Mouse (Mus musculus) liver, embryonic 14.5 days (tissue): ENCODE results near the gene Gm37240. TPM values are rescaled to one million over a fixed set of nuclear protein-coding genes. Genes with fewer than 3 reads are reported as not detected.

Experiments
- ATAC-seq: fragments of 200-750 bp; cut with Nextera tagmentation; 2 replicates; pipeline ENCODE4 v1.8.0; 2017; ENCODE audit warnings: moderate number of reproducible peaks, mild to moderate bottlenecking, moderate library complexity; ENCODE audit not compliant: insufficient read depth
- DNase-seq, 3 experiments: peaks; one replicate each; pipeline ENCODE4 v3.0.0-alpha.2; 2012 to 2013; ENCODE audit warnings: low read depth in 3 of 3, low spot score in 3 of 3
- H3K27ac ChIP-seq: fragments of 300-500 bp; sonication (generic); 2 replicates; pipeline ENCODE4 v1.5.1; 2014; ENCODE audit warnings: moderate library complexity, mild to moderate bottlenecking, control low read depth, inconsistent platforms
- H3K27me3 ChIP-seq: fragments of 300-500 bp; sonication (generic); 2 replicates; pipeline ENCODE4 v1.6.1; 2014; ENCODE audit warnings: mild to moderate bottlenecking, low read length, moderate library complexity; ENCODE audit not compliant: control insufficient read depth, insufficient read depth
- H3K36me3 ChIP-seq: fragments of 300-500 bp; sonication (generic); replicated peaks from 2 replicates; pipeline ENCODE4 v1.6.1; 2014; ENCODE audit warnings: low read depth; ENCODE audit not compliant: control insufficient read depth, insufficient read depth
- H3K4me1 ChIP-seq, 2 experiments: fragments of 200-500 bp in 1 of 2; fragments of 300-500 bp in 1 of 2; sonication (generic) in 1 of 2; replicated peaks; 2 replicates each; pipeline ENCODE4 v1.6.1; 2012 to 2014; ENCODE audit warnings: antibody characterized with exemption in 1 of 2, inconsistent platforms in 1 of 2, low read length in 1 of 2; ENCODE audit not compliant: control insufficient read depth in 2 of 2, insufficient read depth in 2 of 2
- H3K4me2 ChIP-seq: fragments of 300-500 bp; sonication (generic); 2 replicates; pipeline ENCODE4 v1.6.1; 2014; ENCODE audit warnings: low read depth, mild to moderate bottlenecking, control low read depth, moderate library complexity
- H3K4me3 ChIP-seq, 2 experiments: fragments of 200-500 bp in 1 of 2; fragments of 300-500 bp in 1 of 2; sonication (generic) in 1 of 2; 2 replicates each; pipeline ENCODE4 v1.5.1; 2012 to 2014; ENCODE audit warnings: low read depth in 2 of 2, low read length in 2 of 2, mild to moderate bottlenecking in 2 of 2, control low read depth in 1 of 2, inconsistent platforms in 1 of 2, moderate library complexity in 1 of 2; ENCODE audit not compliant: insufficient read depth in 1 of 2
- H3K9ac ChIP-seq: fragments of 300-500 bp; sonication (generic); replicated peaks from 2 replicates; pipeline ENCODE4 v1.6.1; 2014; ENCODE audit warnings: mild to moderate bottlenecking, control low read depth, moderate library complexity
- H3K9me3 ChIP-seq: fragments of 300-500 bp; sonication (generic); 2 replicates; pipeline ENCODE4 v1.6.1; 2016; ENCODE audit warnings: low read length, mixed read lengths; ENCODE audit not compliant: control insufficient read depth
- CTCF ChIP-seq: IDR thresholded peaks from 2 replicates; pipeline ENCODE4 v1.5.1; 2016; ENCODE audit warnings: antibody characterized with exemption, low read depth, control low read depth
- EP300 ChIP-seq: IDR thresholded peaks from 2 replicates; pipeline ENCODE4 v1.6.1; 2016; ENCODE audit warnings: antibody characterized with exemption, low read depth
- WGBS: fragments of 180-500 bp; shearing (Covaris S2); extraction: QIAGEN DNeasy Blood & Tissue Kit; methylation state at CpG from one replicate; pipeline ENCODE4 v1.1.7; 2014; ENCODE audit not compliant: insufficient replicate concordance; 5-methylcytosine and 5-hydroxymethylcytosine counted together
- polyA plus RNA-seq, 2 experiments: library from polyadenylated mRNA; depleted of rRNA in 1 of 2; stranded (reverse) in 1 of 2; unstranded in 1 of 2; fragments of >200 nt; fragmentation: Nextera tagmentation in 1 of 2; extraction: Ambion mirVana in 1 of 2; gene quantifications; 2 replicates each; pipeline versions ENCODE4 v1.2.1 to v1.2.3; 2012 to 2014

Gene Gm37240
- polyA plus RNA-seq, 2 experiments, result 0.03 to 0.30 TPM

DNA sequence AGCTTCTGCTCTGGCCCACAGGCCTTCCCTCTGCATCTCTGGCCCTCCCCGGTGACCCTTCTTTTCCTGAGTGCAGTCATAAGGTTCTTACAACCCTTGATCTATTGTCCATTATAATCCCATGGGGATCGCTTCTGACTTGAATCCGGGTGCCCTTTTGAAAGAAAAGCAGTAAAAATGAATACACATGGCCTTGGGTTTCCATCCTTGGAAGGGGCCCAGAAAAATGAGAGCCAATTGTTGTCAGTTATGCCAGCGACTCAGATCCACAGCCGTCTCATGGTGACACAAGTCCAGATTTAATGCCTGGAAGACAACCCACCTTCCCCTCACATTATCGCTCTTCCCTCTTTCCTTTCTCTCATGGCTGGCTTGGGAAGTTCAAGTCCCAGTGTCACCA lies 1405.2 kb downstream of the Gm37240 start:
- WGBS, result 84% methylated on average over 6 of the region's 6 CpGs
- Histone ChIP-seq H3K4me1 (peaks cover 11 to 16% of the 10 kb centered on the region in 2 experiments), H3K9ac (no peak overlapping the region), H3K27ac (no peak overlapping the region), H3K27me3 (peaks cover 16% of the 10 kb centered on the region), H3K36me3 (no peaks in the 10 kb centered on the region), H3K4me2 (no peak overlapping the region), H3K9me3 (no peaks in the 10 kb centered on the region), H3K4me3 (no peak overlapping the region)
- TF ChIP-seq EP300 (no peak), CTCF (no peak)
- ATAC-seq, result no peak
- DNase-seq, result no peak

- peaks cover 17 to 20% of the 10 kb centered on the region in 2 experiments for H3K4me1 ChIP-seq
- H3K9me3 ChIP-seq, result no peaks in the 10 kb centered on the region
- peak overlapping the region; percentile 75 for H3K9ac ChIP-seq
- H3K4me3 ChIP-seq, result peak overlapping the region; percentile 73 to 91
- peaks cover 18% of the 10 kb centered on the region for H3K27me3 ChIP-seq
- peak overlapping the region; percentile 87 for H3K4me2 ChIP-seq
- 5% methylated on average over 11 of the region's 11 CpGs for WGBS
- TF ChIP-seq EP300, result no peak
- TF ChIP-seq CTCF, result peak; percentile 81
- H3K36me3 ChIP-seq, result peaks cover 2% of the 10 kb centered on the region
- H3K27ac ChIP-seq, result 0 out of 2 replicates have a peak overlapping the region, but pooled peaks have one; percentile 63
- ATAC-seq (no peak), DNase-seq (peak in 1 of 3 experiments; percentile 54)
Observed at GRCm38 (mm10) chr3:84481104-84481503, 1406.2 kb downstream of the Gm37240 start.

DNA sequence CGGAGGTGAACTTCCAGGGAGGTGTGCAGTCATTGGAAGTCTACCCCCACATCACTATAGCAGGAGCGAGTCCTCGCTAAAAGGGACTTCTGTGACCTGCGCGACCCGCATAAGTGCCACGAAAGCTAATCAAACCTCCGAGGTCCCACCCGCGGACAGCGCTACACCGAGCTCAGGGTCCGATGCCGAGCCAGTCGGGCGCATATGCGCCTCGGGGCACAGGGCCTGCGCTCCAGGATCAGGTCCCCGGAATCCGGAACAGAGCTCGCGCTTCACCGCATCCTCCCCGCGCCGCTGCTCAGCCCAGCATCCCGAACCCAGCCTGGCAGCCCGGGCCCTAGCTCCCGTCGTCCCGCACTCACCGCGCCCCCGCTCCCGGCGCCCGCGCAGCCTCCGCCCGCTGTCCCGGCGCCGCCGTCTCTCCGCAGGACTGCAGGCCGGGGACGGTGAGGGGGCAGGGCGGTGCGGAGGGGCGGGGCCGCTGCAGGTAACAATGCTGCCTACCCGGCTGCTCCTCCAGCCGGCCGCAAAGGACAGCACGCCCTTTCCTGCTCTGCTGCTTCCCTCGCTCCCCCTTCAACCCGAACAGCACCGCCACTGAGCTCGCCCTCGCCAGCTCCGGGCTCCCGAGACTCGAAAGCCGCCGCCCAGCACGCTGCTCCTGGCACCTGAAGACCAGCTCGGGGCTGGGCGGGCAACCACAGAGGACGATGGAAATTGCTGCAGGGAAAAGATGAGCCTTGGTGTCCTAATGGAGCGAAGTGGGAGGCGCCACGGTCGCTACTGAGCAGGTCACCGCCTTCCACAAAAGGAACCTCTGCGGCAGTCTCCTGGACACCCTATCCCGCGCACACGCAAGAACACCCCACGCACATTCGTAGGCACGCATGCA lies 1407.1 kb downstream of the Gm37240 start, which contains the start of gene Fhdc1:
TSS of gene Fhdc1 (minus strand) at position 424 of the 892 bp plus-strand sequence.
- WGBS, result under 1% methylated on average over 82 of the region's 82 CpGs
- peaks cover 25 to 28% of the 10 kb centered on the region in 2 experiments for H3K4me1 ChIP-seq
- peak within 1 kb of the TSS; percentile 73 to 91 for H3K4me3 ChIP-seq
- H3K27me3 ChIP-seq, result peaks cover 18% of the 10 kb centered on the region
- H3K9me3 ChIP-seq, result no peaks in the 10 kb centered on the region
- DNase-seq, result peak in 1 of 3 experiments; percentile 59
- H3K9ac ChIP-seq, result peak within 1 kb of the TSS; percentile 75
- H3K27ac ChIP-seq, result peak within 1 kb of the TSS; percentile 94
- H3K36me3 ChIP-seq, result peaks cover 6% of the 10 kb centered on the region
- H3K4me2 ChIP-seq, result peak within 1 kb of the TSS; percentile 87
- ATAC-seq, result peak; percentile 65
- peak; percentile 42 for TF ChIP-seq CTCF
- no peak for TF ChIP-seq EP300

GRCm38 (mm10) chr3:84479293-84480005 lies 1407.9 kb downstream of the Gm37240 start:
- Histone ChIP-seq H3K27me3 (peaks cover 18% of the 10 kb centered on the region), H3K36me3 (peaks cover 9% of the 10 kb centered on the region), H3K9ac (peak overlapping the region; percentile 75), H3K4me2 (peak overlapping the region; percentile 87), H3K27ac (peak overlapping the region; percentile 94), H3K9me3 (no peaks in the 10 kb centered on the region), H3K4me1 (peaks cover 33 to 35% of the 10 kb centered on the region in 2 experiments), H3K4me3 (peak overlapping the region; percentile 73 to 91)
- WGBS, result under 1% methylated on average over 61 of the region's 61 CpGs
- TF ChIP-seq EP300 (peak; percentile 42; the same call in 1 of the 2 replicates), CTCF (no peak)
- DNase-seq (peak; percentile 72 to 74 (median 74)), ATAC-seq (peak; percentile 83)
